Mouse (Mus musculus) NIH3T3 (cell line): ENCODE data around the gene Actrt2.

Experiments used
- DNase-seq: peaks from one replicate; pipeline ENCODE4 v3.0.0-alpha.2; 2012; ENCODE audit warnings: low read depth

Actrt2 gene

DNA sequence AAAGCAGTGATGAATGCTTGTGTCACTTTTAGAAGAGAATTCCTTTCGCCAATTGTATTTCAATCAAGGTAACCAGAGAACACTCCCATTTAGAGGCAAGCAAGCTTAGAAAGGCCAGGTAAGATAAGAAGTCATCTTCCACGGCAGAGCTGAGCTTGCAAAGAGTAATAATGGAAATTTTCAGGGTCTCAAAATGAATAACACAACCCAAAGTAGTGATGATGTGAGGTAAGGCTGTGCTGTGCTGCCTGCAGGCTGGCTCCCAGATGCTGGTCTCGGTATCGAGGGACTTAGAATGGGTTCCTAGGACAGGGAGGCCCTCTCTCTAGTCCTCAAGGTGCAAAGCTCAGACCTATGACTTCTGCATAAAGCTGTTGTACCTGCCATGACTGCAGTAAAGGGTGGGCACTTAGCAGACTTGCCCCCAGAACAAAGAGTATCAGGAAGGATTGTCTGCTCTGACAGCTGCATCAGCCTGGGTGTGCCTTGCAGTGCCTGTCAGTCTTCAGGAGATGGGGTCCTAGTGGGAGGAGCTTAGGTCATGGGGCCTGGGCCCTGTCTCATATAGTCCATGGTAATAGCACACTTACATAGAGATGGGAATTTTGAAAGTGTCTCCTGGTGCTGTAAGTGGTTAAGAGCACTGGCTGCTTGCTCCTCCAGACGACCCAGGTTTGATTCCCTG, 15.5 kb upstream of the Actrt2 start:
- DNase-seq: no peak

DNA sequence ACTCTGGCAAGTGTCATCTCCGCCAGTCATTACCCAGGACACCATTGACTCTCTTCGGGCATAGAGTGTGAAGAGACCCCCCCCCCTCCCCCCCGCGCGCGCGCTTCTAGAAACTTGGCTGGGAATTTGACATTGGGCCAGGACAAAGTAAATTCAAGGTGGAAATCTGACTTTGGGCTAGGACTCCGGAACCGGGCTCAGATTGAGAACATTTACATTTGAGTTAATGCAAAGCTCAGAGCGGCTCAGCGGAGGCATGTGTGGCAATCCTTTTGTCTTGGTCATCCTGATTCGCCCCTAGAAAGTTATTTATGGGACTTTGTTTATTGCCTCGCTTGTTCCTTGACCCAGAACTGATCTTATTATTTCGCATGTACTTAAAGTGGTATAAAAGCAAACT, 14.6 kb upstream of the Actrt2 start:
- no peak for DNase-seq

DNA sequence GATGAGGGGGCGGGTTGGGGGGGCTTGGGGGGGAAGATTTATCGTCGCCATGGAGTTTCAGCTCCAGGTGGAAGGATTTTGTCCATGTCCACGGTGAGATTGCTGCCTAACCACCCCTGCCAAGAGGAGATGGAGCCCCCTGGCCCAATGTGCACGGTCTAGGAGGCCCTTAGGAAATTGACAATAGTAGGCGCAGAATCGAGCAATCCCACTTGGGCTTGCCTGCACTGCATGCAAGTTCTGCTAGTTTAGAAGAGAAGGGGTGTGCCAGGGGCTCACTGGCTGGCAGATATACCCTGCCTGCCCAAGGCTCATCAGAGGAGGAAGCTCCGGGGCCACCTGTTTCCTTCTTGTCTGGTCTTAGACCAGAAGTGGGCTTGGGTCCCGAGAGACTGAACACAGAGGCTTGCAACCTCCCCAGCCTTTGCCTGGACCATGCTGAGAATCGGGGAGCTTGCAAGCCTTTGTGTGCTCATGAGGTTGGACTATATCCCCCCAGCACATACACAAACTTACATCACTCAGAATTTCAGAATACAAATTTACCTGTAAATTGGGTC, 7.9 kb upstream of the Actrt2 start:
- DNase-seq: no peak

DNA sequence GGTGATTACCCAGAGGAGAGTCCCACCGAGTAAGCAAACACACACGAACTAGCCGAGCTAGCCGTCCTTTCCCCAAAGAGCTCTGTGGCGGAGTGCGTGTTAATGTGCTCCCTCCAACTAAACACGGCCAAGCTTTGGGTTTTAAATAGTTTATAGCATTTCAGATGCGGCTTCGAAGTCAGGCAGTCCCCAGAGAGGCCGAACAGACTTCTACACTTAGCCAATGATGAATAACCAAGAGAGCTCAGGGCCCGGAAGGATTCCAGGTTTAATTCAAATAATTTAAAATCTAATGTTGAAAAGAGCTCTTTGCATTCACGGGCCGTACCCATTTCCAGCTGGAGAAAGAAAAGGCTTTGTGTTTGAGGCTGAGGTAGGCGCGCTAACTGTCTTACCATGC, 7.3 kb upstream of the Actrt2 start:
- DNase-seq: no peak

DNA sequence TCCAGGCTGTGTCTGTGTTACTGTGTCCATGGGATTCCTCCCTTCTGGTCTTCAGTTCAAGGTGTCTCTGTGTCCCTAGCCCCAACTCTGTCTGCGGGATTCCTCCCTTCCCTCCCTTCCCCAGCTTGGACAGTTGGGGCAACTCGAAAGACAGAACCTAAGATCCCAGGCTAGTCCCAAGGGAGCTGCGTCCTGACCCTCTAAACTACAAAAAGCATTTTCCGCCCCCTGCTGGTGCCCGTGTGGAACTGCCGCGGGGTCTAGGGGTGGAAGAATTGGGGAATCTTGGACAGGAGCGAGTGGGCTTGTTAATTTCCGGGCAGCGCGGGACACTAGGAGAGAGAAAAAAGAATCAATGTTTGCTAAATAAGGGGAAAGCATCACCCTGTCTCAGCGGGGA, 6.9 kb upstream of the Actrt2 start:
- peak; percentile 73 for DNase-seq

DNA sequence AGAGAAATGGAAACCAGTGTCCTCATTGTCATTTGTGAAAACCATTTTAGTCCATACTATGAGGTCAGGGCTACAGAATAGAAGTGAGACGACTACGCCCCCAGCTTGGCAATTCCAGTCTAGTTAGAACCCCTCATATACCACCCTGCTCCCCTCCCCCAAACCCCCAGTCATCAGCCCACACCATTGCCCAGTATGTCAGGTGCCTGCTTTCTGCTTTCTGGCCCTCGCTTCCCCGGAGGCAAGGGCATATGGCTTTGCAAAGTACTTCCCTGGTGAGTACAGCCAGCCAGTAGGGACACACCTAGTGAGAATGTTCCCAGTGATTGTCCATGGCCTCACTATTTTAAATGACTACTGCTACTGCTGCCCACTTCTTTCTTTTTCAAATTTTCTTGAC, 6.3 kb upstream of the Actrt2 start:
- DNase-seq: no peak

DNA sequence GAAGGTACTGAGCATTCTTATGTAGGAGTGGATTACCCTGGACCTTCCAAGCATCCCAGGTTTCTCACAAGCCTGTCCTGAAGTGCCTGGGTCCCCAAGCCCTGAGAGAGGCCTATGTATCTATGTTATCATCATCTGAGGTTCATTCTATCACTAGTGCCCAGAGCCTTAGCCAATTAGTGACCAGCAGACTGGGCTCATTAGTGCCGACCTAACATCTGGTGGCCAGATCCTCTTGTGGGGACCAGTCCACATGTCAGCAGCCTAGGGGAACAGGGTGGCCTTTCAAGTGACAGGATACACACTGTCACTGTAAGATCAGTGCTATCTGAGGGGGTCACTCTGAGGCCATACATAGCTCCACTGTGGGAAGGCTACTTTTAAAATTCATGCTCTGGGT, 4.4 kb upstream of the Actrt2 start:
- DNase-seq: no peak

DNA sequence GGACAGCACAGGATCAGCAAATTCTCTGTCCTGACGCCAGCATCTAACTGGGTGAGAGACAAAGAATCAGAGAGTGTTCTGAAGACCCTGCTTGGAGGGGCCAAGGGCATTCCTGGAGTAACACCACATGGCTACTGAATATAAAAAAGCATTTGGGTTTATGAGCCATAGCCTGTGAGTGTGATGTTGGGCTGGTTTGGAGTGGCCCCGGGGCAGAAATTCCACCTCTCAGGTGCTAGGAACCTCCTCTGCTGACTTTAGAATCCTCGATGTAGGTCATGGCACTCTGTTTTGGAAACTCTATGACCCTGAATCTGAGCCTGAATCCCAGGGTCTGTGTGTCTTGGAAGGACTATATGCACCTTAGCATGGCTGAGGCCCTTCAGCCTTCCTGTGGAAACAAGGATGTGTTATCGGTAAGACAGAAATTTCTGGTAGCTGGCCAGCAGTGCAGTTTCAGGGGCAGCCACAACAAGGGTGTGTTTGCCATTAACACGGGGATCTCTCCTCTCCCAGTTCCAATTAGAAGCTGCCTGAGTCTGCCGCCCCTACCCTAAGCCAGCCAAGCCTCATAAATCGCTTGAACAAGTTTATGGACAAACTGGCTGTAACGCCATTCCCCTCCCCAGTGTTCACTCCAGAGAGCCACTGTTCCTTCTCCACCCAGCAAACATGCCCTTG, 3.7 kb upstream of the Actrt2 start:
- no peak for DNase-seq

DNA sequence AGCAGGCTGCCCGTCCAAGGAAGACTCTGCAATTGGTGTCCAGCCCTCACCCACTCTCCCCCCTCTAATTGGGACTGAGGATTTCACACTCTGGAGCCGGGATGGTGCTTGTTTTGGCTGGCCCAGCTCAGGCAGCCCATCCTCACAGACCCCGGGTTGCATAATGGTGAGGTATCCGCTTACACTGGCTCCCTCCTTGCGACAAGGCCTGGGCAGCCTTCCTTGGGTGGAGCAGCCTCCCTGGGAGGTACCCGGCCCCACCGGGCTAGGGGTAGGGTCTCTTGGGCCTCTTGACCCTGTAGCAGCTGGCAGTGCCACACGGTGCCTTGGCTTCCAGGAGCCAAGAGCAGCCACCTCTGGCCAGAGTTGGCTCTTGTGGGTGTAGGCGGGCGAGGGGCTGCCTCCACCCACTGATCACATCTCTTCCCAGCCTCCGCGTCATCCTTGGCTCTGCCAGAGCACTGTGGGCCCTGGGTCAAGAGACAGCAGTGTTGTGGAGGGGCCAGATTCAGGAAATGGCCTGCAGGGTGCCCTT, 4.9 kb downstream of the Actrt2 start:
- no peak for DNase-seq

DNA sequence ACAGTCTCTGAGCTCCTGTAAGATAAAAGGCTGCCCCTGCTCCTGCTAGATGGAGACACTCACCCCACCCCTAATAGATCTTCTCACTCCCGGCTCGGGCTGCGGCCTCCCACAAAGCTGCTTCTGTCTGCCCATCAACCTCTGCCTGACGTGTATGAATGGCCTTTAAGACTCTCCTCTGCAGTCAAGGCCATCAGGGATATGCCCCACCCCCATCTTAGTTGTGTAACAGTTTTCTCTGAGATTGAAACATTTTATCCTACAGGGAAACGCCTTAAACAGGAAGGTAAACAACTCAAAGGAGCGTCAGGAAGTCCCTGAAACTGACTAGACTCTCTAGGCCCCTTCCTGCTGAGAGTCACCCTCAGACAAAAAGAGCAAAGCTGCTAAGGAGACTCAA, 6.4 kb downstream of the Actrt2 start:
- DNase-seq: peak; percentile 15

DNA sequence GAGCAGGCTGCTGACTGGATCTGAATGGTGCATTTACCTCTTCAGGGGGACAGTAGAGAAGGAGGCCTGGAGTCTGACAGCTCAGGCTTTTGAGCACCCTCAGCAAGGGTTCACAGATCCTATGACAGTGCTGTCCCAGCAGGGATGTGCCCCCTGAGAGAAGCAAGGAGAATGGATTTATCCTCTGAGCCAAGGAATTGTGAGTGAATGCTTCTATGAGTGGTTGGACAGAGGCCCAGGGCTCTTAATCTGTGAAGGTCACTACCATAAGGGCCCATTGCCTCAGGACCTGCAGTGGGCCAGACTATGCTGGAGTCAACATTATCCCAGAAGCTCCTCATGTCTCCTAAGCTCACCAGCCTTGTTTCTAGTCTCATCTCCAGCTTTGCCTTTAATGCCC, 7.6 kb downstream of the Actrt2 start:
- DNase-seq: no peak

DNA sequence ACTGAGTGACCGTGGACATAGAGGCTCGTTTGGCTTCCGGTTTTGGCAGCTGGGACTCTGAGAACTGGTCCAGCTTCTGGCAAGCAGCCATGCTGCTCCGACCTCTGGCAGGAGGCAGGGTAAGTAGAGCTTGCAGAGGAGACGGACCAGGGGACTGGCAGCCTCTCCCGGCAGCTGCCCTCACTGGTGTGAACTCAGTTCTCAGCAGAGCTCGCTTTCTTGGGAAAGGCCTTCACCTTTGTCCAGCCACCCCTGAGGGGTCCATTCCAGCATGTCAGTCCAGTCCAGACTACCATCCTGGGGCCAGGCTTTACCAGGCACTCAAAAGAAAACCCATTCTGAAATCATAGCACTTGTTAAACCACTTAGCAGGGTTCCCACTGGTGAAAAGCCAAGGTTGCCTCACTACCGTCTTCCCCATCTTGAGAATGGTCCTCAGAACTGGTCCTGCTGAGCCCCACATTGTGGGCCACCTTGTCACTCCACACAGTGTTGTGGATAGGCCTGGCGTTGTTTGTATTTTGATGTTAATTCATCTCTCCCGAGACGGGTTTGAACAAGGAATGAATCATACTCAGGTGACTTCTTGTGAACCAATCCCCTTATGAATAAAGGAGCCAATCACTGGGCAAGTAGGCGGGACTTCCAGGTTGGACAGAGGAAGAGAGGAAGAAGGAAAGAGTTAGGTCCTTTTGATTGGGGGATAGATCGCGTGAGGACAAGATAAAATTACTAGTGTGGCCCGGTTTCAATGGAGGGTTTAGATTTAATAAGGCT, 12.3 kb downstream of the Actrt2 start:
- no peak for DNase-seq

DNA sequence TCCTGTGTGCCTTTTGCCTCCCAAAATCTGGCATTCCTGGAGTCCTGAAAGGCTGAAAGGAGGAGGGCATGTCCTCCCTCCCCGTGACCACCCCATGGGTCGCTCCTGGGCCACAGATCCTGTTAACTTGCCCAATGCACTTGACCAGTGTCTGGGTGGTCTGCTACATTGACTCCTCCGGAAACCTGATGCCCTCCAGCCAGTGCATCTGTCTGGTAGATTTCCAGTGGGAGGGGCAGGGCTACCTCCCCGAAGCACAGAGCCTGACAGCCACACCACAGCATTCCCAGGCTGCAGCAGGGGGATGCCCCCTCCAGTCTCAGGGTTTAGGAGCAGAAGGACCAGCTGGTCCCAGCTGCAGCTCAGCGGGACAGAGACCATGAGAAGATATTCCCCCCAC, 15.2 kb downstream of the Actrt2 start:
- no peak for DNase-seq

DNA sequence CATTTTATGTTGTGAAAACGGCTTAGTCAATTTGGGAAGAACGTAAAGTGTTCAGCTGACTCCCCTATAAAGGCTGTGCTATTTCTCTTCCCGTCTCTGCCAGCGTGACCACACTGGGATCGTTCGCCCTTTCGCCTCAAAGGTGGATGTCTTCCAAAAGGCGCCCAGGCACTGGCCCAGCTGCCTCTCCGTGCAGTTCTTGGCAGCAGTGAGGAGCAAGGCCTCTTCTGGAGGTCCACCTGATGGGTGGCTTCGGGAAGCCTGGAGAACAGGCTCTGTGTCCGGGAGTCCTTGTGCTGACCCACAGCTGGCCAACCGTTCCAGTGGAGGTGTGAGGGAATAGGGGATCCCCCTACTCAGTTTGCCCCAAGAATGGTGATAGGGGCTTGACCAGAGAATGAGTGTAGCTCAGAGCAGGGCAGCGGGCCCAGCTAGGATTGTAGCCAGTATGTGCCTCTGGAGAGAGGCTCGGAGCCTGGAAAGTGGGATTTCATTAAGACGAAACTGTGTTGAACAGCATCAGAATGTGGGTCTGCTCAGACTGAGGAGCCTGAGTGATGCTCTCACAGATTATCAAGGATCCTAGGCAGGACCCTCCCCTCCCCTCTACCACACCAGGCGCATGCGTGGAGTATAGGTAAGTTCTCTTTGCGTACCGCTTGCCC, 18.5 kb downstream of the Actrt2 start:
- peak; percentile 12 for DNase-seq

DNA sequence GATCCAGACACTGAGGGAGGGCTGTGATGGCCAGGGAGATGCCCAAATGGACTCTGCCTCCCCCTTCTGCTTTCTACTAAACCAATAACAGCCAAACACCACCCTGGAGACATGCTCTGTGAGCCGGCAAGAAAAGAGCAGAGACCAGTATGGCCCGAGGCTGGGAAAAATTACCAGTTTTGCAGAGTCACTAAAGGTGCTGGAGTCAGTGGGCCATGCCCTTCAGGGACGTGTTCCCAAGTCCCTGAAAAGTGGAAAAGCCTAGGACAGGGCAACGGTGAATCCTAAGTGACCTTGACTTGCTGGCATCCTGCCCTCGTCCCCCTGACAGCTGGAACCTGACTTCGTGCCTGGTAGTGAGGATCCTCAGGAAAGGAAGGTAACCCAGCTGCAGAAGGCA, 25.2 kb downstream of the Actrt2 start:
- no peak for DNase-seq

DNA sequence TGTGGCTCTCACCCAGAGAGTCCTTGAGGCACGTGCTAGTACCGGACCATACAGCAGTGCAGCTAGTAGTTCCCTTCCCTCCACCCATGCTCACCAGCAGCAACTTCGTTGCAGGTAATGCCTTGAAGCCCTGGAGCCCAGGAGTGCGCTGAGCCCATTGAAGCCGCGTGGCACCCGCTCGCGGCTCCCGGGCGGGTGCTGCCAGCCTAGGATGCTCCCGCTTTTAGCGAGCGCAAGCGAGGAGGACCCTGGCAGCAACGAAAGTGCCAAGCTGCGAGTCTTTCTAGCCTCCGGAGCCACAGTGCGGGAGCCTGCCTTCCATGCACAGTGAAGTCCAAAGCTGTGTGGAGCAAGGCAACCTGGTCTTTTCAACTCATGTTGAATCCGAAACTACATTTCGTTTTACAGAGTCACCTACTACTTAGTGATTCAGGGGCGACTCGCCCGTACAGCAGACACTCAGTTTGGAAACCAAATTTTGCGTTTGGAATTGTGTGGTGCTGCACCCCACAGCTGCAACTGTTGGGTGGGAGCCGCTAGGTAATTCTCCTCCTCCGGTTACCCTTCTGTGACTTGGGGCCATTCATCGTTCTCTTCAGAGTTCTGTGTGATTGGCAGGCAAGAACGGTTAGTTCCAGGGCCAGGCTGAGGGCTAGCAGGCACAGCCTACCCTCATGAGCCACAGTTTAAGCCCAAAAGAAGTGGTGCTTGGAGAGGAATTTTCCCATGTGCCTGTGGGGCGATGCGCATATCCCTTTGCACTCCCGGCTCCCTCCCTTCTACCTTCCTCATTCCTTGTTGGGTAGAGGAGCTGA, 26.2 kb downstream of the Actrt2 start:
- no peak for DNase-seq

DNA sequence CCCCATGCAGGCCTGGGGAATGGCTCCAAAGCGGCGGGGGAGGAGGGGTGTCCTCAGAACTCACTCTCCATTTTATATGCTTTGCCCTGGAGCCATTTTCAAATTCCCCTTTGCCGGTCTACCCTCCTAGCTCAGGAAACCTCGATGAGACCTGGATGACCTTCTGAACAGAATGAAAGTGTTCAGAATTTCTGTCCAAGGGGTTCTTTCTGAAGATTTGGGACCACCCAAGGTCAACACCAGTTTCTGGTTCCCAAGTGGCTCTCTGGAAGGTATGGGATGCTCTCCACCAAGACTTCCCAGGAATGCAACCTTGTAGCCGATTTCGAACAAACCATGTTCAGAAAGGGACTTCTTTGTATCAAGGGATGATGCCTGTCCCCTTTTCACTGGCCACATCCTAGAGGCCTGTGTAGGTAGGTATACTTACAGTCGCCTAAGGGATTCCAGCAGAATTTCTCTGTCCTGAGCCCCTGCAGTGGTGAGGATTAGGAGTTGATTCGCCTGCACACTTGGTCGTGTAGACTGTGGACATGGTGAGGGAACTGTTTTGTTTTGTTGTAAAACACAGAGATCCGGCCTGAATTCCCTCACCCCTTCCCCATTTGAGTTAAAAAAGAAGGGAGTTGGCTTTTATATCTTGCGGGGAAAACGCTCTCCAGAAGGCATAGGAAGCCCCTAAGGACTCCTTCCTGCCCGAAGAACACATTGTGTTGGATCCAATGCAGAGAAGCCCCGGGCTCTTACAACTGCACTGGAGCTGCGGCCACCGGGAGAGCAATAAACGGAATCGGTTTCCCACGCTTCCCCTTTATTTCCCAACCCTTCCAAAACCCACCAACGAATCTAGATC, 27.0 kb downstream of the Actrt2 start:
- no peak for DNase-seq

DNA sequence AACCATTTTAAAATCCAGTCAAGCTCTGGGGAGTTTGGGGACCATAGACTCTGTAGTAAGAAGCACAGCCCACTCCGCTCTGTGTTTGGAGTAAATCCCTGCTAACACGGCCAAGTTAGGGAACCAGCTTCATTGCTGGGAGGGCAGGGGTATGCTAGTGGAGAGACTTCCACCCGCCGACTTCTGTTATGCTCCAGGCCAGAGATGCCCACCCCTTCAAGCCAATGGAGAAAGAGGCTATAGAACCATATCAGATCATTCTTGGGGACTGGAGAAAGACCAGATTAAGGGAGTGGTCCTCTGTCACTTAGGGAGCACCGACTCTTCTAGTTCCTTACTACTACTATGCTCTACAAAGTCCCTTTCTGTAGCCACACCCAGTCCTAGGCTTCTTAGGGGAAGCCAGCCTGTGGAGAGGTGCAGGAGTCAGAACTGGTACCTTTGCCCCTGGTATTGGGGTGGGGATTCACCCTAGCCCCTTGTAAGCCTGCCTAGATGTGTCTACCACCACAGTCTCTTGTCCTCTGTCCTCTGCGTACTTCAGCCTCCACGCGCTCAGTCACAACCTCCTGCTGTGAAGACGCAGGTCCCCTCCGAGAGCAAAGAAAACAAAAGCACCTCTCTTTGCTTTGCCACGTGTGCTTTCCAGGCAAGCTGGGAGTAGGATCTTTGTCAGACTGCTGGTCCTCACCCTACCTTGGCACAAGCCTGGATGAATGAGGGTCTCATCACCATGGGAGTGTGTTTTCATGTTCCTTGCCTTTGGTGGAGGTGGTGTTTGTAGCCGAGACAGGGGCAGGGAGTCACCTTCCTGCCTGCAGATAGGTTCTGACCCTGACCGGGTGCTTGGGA, 27.9 kb downstream of the Actrt2 start:
- no peak for DNase-seq

DNA sequence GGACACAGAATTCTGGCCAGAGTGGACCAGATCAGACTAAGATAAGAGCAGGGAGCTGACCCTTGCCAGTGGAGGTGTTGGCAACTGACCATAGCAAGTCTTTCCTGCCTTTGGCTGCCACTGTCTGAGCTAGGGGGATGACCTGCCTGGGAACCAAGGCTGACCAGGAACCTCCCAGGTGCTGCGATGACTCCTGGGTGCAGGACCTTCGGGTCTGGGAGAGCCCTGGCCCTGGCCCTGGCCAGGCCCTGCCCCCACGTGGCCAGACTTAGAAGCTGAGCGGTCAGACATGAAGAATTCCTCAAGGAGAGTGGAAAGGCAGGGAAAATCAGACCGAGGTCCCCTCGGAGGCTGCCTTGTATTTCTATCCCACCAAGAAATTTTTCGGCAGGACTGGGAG, 28.5 kb downstream of the Actrt2 start:
- peak; percentile 14 for DNase-seq
